ENCODE assay signal across 9 mouse cellular contexts in the genomic region with DNA sequence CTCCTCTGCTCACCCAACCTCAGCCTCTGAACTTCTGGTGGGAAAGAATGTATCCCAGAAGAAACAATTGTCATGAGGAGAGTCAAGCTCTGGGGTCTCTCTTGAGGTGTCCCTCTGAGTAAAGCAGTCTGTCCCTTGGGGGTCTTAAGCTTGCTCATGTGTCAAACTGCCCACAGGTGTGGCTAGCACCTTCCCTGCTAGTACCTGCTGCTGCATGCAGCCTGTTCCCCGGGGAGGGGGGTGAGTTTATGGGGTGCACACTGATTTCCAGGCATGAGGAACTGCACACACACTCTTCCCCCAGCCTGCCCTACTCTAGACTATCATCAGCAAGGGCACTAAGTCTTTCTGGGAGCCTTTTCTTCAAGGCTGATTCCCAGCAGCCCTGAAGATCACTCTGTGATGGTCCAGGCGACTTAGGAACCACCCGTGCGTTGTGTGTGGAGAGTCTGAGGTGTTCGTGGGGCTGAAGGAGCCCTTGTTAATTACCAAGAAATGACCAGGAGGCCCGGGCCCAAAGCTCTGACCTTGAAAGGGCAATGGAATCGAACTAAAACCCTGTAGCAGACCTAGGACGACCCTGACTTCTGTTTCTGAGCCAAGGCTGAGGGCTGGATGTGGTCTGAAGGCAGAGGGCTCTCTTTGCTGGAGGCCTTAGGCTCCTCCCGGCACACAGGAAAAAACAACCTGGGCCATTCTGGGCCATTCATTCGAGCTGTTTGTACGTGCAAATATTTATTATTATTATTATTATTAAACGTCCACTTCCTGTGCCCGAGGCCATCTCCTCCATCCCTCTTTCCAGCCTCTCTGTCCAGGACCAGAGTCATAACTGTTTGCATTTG.
A peak's percentile ranks its signal among the peaks of the same experiment; 100 is the strongest.
DNase-seq lines count a peak whose midpoint lies in the region; ATAC-seq and TF ChIP-seq lines count a peak whose summit lies in the region.
"Had no signal": no experiment of that assay in that cellular context is flagged by ENCODE, and none has a peak within 500 bp of the region (broad histone marks: within the 10 kb centered on the region; RNA-seq: fewer than 3 reads in every experiment).

No protein-coding gene starts in this region.

- 52% methylated on average over 13 of the region's 13 CpGs for WGBS in heart, embryonic 14.5 days
- 49% methylated on average over 13 of the region's 13 CpGs for WGBS in forebrain, embryonic 10.5 days
- WGBS in kidney, embryonic 14.5 days = 24% methylated on average over 13 of the region's 13 CpGs

- peaks cover 47 to 62% of the 10 kb centered on the region in 2 experiments for H3K4me1 ChIP-seq in heart, embryonic 14.5 days (ENCODE audit: control insufficient read depth in 2 of 2, insufficient read depth in 2 of 2, low read length in 2 of 2)
- peaks cover 95% of the 10 kb centered on the region for H3K4me1 ChIP-seq in forebrain, embryonic 10.5 days
- H3K4me1 ChIP-seq in kidney, embryonic 14.5 days (ENCODE audit: control insufficient read depth, insufficient read depth, low read length) = peaks cover 64% of the 10 kb centered on the region

- no peaks in the 10 kb centered on the region for H3K9me3 ChIP-seq in heart, embryonic 14.5 days (ENCODE audit: control insufficient read depth, low read length)
- peaks cover 5% of the 10 kb centered on the region; the same call in 1 of the 2 replicates for H3K9me3 ChIP-seq in forebrain, embryonic 10.5 days
- H3K9me3 ChIP-seq in kidney, embryonic 14.5 days (ENCODE audit: control insufficient read depth, low read length) = no peaks in the 10 kb centered on the region
- H3K9me3 ChIP-seq: G1E had no signal

- H3K79me2 ChIP-seq in myocyte (ENCODE audit: control insufficient read depth, insufficient read depth) = no peaks in the 10 kb centered on the region

- no peak for TF ChIP-seq POLR2A in myocyte (IDR thresholded peaks at IDR 0.05; ENCODE audit: insufficient read length, low read depth)

- H3K4me2 ChIP-seq in heart, embryonic 14.5 days (ENCODE audit: low read length) = no peak overlapping the region; the same call in 1 of the 2 replicates
- H3K4me2 ChIP-seq in kidney, embryonic 14.5 days (replicated peaks; ENCODE audit: low read depth, low read length) = no peak overlapping the region
- H3K4me2 ChIP-seq in myocyte (ENCODE audit: low read depth) = peak overlapping the region; percentile 95

- no peak for DNase-seq in heart, adult 9 months (ENCODE audit: low spot score in 2 of 2)
- no peak for DNase-seq in forebrain, embryonic 10.5 days (ENCODE audit: extremely low spot score, low spot score)
- DNase-seq in retina, embryonic 14.5 days (ENCODE audit: low spot score) = no peak
- no peak for DNase-seq in left cerebral cortex, postnatal 4 days
- no peak for DNase-seq in adrenal gland, postnatal 10 days

- H3K27ac ChIP-seq in heart, embryonic 14.5 days (replicated peaks in 1 of 2; ENCODE audit: control insufficient read depth in 1 of 2, insufficient read depth in 1 of 2, low read depth in 2 of 2, low read length in 2 of 2) = peak overlapping the region; percentile 92 to 97
- H3K27ac ChIP-seq in forebrain, embryonic 10.5 days = peak overlapping the region; percentile 97
- peak overlapping the region; percentile 100 for H3K27ac ChIP-seq in kidney, embryonic 14.5 days (ENCODE audit: low read depth, low read length)

- no peak overlapping the region for H3ac ChIP-seq in myocyte (ENCODE audit: control insufficient read depth, insufficient read length)

- H3K4me3 ChIP-seq in heart, embryonic 14.5 days (ENCODE audit: control insufficient read depth in 1 of 2, insufficient read depth in 1 of 2, low read depth in 1 of 2, low read length in 2 of 2) = no peak overlapping the region
- no peak overlapping the region; the same call in 1 of the 2 replicates for H3K4me3 ChIP-seq in forebrain, embryonic 10.5 days
- H3K4me3 ChIP-seq in kidney, embryonic 14.5 days (ENCODE audit: low read length) = no peak overlapping the region
- H3K4me3 ChIP-seq in myocyte = no peak overlapping the region

- intact Hi-C loops in left cerebral cortex, postnatal 4 days (cut with DNase I) = no loop called here

- peak overlapping the region; percentile 89; the same call in 1 of the 2 replicates for H3K9ac ChIP-seq in heart, embryonic 14.5 days (ENCODE audit: low read length)
- H3K9ac ChIP-seq in kidney, embryonic 14.5 days (ENCODE audit: low read depth, low read length) = peak overlapping the region; percentile 71; the same call in 1 of the 2 replicates

- ATAC-seq in heart, embryonic 14.5 days (ENCODE audit: insufficient number of reproducible peaks, insufficient read depth, low FRiP score, low read depth) = no peak
- ATAC-seq in kidney, embryonic 14.5 days (ENCODE audit: low FRiP score, low TSS enrichment) = no peak

- H3K36me3 ChIP-seq in heart, embryonic 14.5 days (ENCODE audit: control insufficient read depth, insufficient read depth, low read length) = no peaks in the 10 kb centered on the region
- H3K36me3 ChIP-seq in forebrain, embryonic 10.5 days (replicated peaks) = no peaks in the 10 kb centered on the region
- H3K36me3 ChIP-seq in kidney, embryonic 14.5 days (ENCODE audit: control insufficient read depth, insufficient read depth, low read length) = no peaks in the 10 kb centered on the region
- no peaks in the 10 kb centered on the region for H3K36me3 ChIP-seq in myocyte (ENCODE audit: control insufficient read depth, insufficient read depth)
- H3K36me3 ChIP-seq: G1E had no signal

- no peaks in the 10 kb centered on the region for H3K27me3 ChIP-seq in heart, embryonic 14.5 days (ENCODE audit: control insufficient read depth, insufficient read depth, low read length)
- H3K27me3 ChIP-seq in forebrain, embryonic 10.5 days (ENCODE audit: poor library complexity, severe bottlenecking) = peaks cover 14% of the 10 kb centered on the region
- no peaks in the 10 kb centered on the region for H3K27me3 ChIP-seq in kidney, embryonic 14.5 days (ENCODE audit: control insufficient read depth, insufficient read depth, low read length)
- no peaks in the 10 kb centered on the region for H3K27me3 ChIP-seq in myocyte (ENCODE audit: control insufficient read depth, insufficient read depth, insufficient read length)

TF ChIP-seq in myocyte, 11 proteins besides CTCF, POLR2A, EP300 and RAD21:
- TF ChIP-seq MAX (IDR thresholded peaks at IDR 0.05; ENCODE audit: low read depth) (no peak), POLR2AphosphoS2 (IDR thresholded peaks at IDR 0.05; ENCODE audit: insufficient read length, low read depth) (no peak), TCF3 (IDR thresholded peaks at IDR 0.05; ENCODE audit: insufficient read length, low read depth) (no peak), USF1 (IDR thresholded peaks at IDR 0.05; ENCODE audit: low read depth) (no peak), MYOD1 (IDR thresholded peaks at IDR 0.05; ENCODE audit: control insufficient read depth in 1 of 3, insufficient read length in 2 of 3, low read depth in 2 of 3) (no peak), MYOG (IDR thresholded peaks at IDR 0.05; ENCODE audit: control insufficient read depth in 1 of 3, insufficient read depth in 1 of 3, insufficient read length in 2 of 3, low read depth in 2 of 3) (no peak)
TF ChIP-seq in myocyte: peak in this region for 0.
